In genomic region chr19:29482148-29482547, GRCm38 (mm10) we compare ENCODE assay signal across 27 mouse cellular contexts. TPM values are rescaled to one million over a fixed set of nuclear protein-coding genes. Genes with fewer than 3 reads are reported as not detected.
A peak's percentile ranks its signal among the peaks of the same experiment; 100 is the strongest.
DNase-seq lines count a peak whose midpoint lies in the region; ATAC-seq and TF ChIP-seq lines count a peak whose summit lies in the region.
"Had no signal": no experiment of that assay in that cellular context is flagged by ENCODE, and none has a peak within 500 bp of the region (broad histone marks: within the 10 kb centered on the region; RNA-seq: fewer than 3 reads in every experiment).

No protein-coding gene starts in this region.

- H3K4me2 ChIP-seq in liver, embryonic 11.5 days = no peak overlapping the region
- no peak overlapping the region for H3K4me2 ChIP-seq in liver, postnatal 0 days (ENCODE audit: low read depth, low read length)
- H3K4me2 ChIP-seq in midbrain, embryonic 14.5 days (ENCODE audit: low read length) = no peak overlapping the region
- H3K4me2 ChIP-seq in midbrain, embryonic 16.5 days (ENCODE audit: low read length) = no peak overlapping the region
- H3K4me2 ChIP-seq: forebrain, embryonic 12.5 days; heart, embryonic 15.5 days; hindbrain, embryonic 15.5 days; lung, embryonic 15.5 days; neural tube, embryonic 15.5 days; stomach, embryonic 15.5 days had no signal

- ATAC-seq in liver, embryonic 11.5 days (replicated peaks; ENCODE audit: low FRiP score) = peak; percentile 36; the same call in 1 of the 2 replicates
- no peak for ATAC-seq in liver, postnatal 0 days
- no peak for ATAC-seq in midbrain, embryonic 14.5 days (ENCODE audit: low FRiP score, low TSS enrichment)
- no peak for ATAC-seq in midbrain, embryonic 16.5 days
- no peak for ATAC-seq in CD4-positive, CD25-positive, alpha-beta regulatory T cell, adult 4 months

- no peak for TF ChIP-seq CTCF in gastrocnemius, adult 2 months (IDR thresholded peaks at IDR 0.05)
- no peak for TF ChIP-seq CTCF in liver, postnatal 0 days (IDR thresholded peaks at IDR 0.05; ENCODE audit: low read depth)

- no peak overlapping the region for H3K9ac ChIP-seq in liver, embryonic 11.5 days (ENCODE audit: low read depth, low read length)
- H3K9ac ChIP-seq in liver, postnatal 0 days (replicated peaks) = no peak overlapping the region
- H3K9ac ChIP-seq in midbrain, embryonic 14.5 days (replicated peaks; ENCODE audit: low read length) = no peak overlapping the region
- no peak overlapping the region for H3K9ac ChIP-seq in midbrain, embryonic 16.5 days (ENCODE audit: low read depth, low read length)
- H3K9ac ChIP-seq: forebrain, embryonic 12.5 days; heart, embryonic 15.5 days; hindbrain, embryonic 15.5 days; lung, embryonic 15.5 days; neural tube, embryonic 15.5 days; stomach, embryonic 15.5 days had no signal

- 74% methylated on average over 5 of the region's 5 CpGs for WGBS in liver, embryonic 11.5 days
- 60% methylated on average over 5 of the region's 5 CpGs for WGBS in liver, postnatal 0 days (ENCODE audit: insufficient replicate concordance)
- WGBS in midbrain, embryonic 14.5 days = 67% methylated on average over 5 of the region's 5 CpGs
- WGBS in midbrain, embryonic 16.5 days = 67% methylated on average over 5 of the region's 5 CpGs

- H3K4me1 ChIP-seq in liver, embryonic 11.5 days (replicated peaks; ENCODE audit: control insufficient read depth, insufficient read depth, low read length) = peaks cover 5% of the 10 kb centered on the region
- H3K4me1 ChIP-seq in liver, postnatal 0 days (ENCODE audit: insufficient read depth) = peaks cover 10% of the 10 kb centered on the region
- peaks cover 3% of the 10 kb centered on the region; the same call in 1 of the 2 replicates for H3K4me1 ChIP-seq in midbrain, embryonic 14.5 days (ENCODE audit: control insufficient read depth, insufficient read depth, low read length)
- H3K4me1 ChIP-seq in midbrain, embryonic 16.5 days (ENCODE audit: control insufficient read depth, insufficient read depth, low read length) = no peaks in the 10 kb centered on the region
- H3K4me1 ChIP-seq: heart, embryonic 15.5 days; hindbrain, embryonic 15.5 days; lung, embryonic 15.5 days; neural tube, embryonic 15.5 days; stomach, embryonic 15.5 days had no signal

- DNase-seq in gastrocnemius, adult 2 months = no peak
- DNase-seq in gastrocnemius, postnatal 10 days = no peak
- DNase-seq in liver, embryonic 11.5 days (ENCODE audit: low spot score) = no peak
- no peak for DNase-seq in liver, postnatal 0 days
- DNase-seq in midbrain, embryonic 14.5 days = no peak
- no peak for DNase-seq in left cerebral cortex, adult 9 months (ENCODE audit: low spot score in 2 of 2)
- DNase-seq: adrenal gland, adult 2 months; adrenal gland, postnatal 36 days; cerebellum, adult 2 months; cerebellum, postnatal 14 days; gastrocnemius, postnatal 25 days; heart, adult 11 months; kidney, adult 9 months; kidney, postnatal 10 days; layer of hippocampus, postnatal 36 days; lung, postnatal 36 days; right cerebral cortex, postnatal 25 days had no signal

- intact Hi-C loops in gastrocnemius, adult 2 months (cut with DNase I) = no loop called here

- TF ChIP-seq EP300 in liver, postnatal 0 days (IDR thresholded peaks at IDR 0.05; ENCODE audit: low read depth) = no peak

- H3K27ac ChIP-seq in gastrocnemius, adult 2 months = peak overlapping the region; percentile 51; the same call in 1 of the 2 replicates
- H3K27ac ChIP-seq in liver, embryonic 11.5 days (ENCODE audit: low read depth, low read length) = no peak overlapping the region
- H3K27ac ChIP-seq in liver, postnatal 0 days (ENCODE audit: low read depth) = no peak overlapping the region
- 0 out of 2 replicates have a peak overlapping the region, but pooled peaks have one; percentile 32 for H3K27ac ChIP-seq in midbrain, embryonic 14.5 days (replicated peaks; ENCODE audit: low read depth, low read length)
- H3K27ac ChIP-seq in midbrain, embryonic 16.5 days (ENCODE audit: low read length) = no peak overlapping the region
- H3K27ac ChIP-seq: forebrain, embryonic 12.5 days; heart, embryonic 10.5 days; heart, embryonic 15.5 days; hindbrain, embryonic 15.5 days; lung, embryonic 15.5 days; neural tube, embryonic 15.5 days; stomach, embryonic 15.5 days had no signal

- no peaks in the 10 kb centered on the region for H3K9me3 ChIP-seq in liver, embryonic 11.5 days (ENCODE audit: control insufficient read depth, low read length)
- no peaks in the 10 kb centered on the region for H3K9me3 ChIP-seq in liver, postnatal 0 days (ENCODE audit: low read length)
- no peaks in the 10 kb centered on the region for H3K9me3 ChIP-seq in midbrain, embryonic 14.5 days (ENCODE audit: control insufficient read depth, low read length)
- no peaks in the 10 kb centered on the region for H3K9me3 ChIP-seq in midbrain, embryonic 16.5 days (replicated peaks; ENCODE audit: control insufficient read depth, low read length, poor library complexity, severe bottlenecking)
- H3K9me3 ChIP-seq: forebrain, embryonic 12.5 days; heart, embryonic 10.5 days; heart, embryonic 15.5 days; hindbrain, embryonic 15.5 days; lung, embryonic 15.5 days; neural tube, embryonic 15.5 days; stomach, embryonic 15.5 days had no signal

- no peaks in the 10 kb centered on the region for H3K27me3 ChIP-seq in liver, embryonic 11.5 days (replicated peaks; ENCODE audit: control insufficient read depth, insufficient read depth, low read length)
- H3K27me3 ChIP-seq in liver, postnatal 0 days (ENCODE audit: insufficient read depth, low read length) = no peaks in the 10 kb centered on the region
- no peaks in the 10 kb centered on the region for H3K27me3 ChIP-seq in midbrain, embryonic 14.5 days (ENCODE audit: control insufficient read depth, insufficient read depth, low read length)
- H3K27me3 ChIP-seq in midbrain, embryonic 16.5 days (ENCODE audit: control insufficient read depth, insufficient read depth, low read depth, low read length) = no peaks in the 10 kb centered on the region
- H3K27me3 ChIP-seq: forebrain, embryonic 12.5 days; heart, embryonic 15.5 days; hindbrain, embryonic 15.5 days; lung, embryonic 15.5 days; neural tube, embryonic 15.5 days; stomach, embryonic 15.5 days had no signal

- H3K4me3 ChIP-seq in gastrocnemius, adult 2 months = no peak overlapping the region
- H3K4me3 ChIP-seq in liver, embryonic 11.5 days (ENCODE audit: low read depth, low read length) = no peak overlapping the region
- H3K4me3 ChIP-seq in liver, postnatal 0 days (ENCODE audit: low read depth, low read length) = no peak overlapping the region
- no peak overlapping the region for H3K4me3 ChIP-seq in midbrain, embryonic 14.5 days (replicated peaks; ENCODE audit: low read depth, low read length)
- H3K4me3 ChIP-seq in midbrain, embryonic 16.5 days (ENCODE audit: low read depth, low read length) = no peak overlapping the region
- H3K4me3 ChIP-seq: erythroblast, embryonic 14.5 days; forebrain, embryonic 12.5 days; heart, embryonic 10.5 days; heart, embryonic 15.5 days; hindbrain, embryonic 15.5 days; lung, embryonic 15.5 days; neural tube, embryonic 15.5 days; stomach, embryonic 15.5 days had no signal

- H3K36me3 ChIP-seq in liver, embryonic 11.5 days (ENCODE audit: control insufficient read depth, insufficient read depth, low read length) = no peaks in the 10 kb centered on the region
- H3K36me3 ChIP-seq in liver, postnatal 0 days (replicated peaks; ENCODE audit: insufficient read depth, low read length) = no peaks in the 10 kb centered on the region
- no peaks in the 10 kb centered on the region for H3K36me3 ChIP-seq in midbrain, embryonic 14.5 days (ENCODE audit: control insufficient read depth, insufficient read depth, low read length)
- no peaks in the 10 kb centered on the region for H3K36me3 ChIP-seq in midbrain, embryonic 16.5 days (ENCODE audit: control insufficient read depth, insufficient read depth, low read length)
- H3K36me3 ChIP-seq: forebrain, embryonic 12.5 days; heart, embryonic 10.5 days; heart, embryonic 15.5 days; hindbrain, embryonic 15.5 days; lung, embryonic 15.5 days; neural tube, embryonic 15.5 days; stomach, embryonic 15.5 days had no signal

RNA-seq across cellular contexts. Expression of gene Ric1, which starts 39.9 kb away (rescaled TPM):
- 10 to 100 TPM; 24.4 to 27.3 TPM for total RNA-seq in gastrocnemius, adult 2 months (2021)
- 10 to 100 TPM; 28.8 to 36.9 TPM for total RNA-seq in gastrocnemius, postnatal 10 days (2021)
- polyA plus RNA-seq in liver, embryonic 11.5 days (2014; fragmentation: Nextera tagmentation; extraction: Ambion mirVana) = 7.6 and 8.0 TPM in 2 replicates
- 7.8 and 7.9 TPM in 2 replicates for polyA plus RNA-seq in liver, postnatal 0 days (2015; fragmentation: Nextera tagmentation; extraction: Ambion mirVana)
- polyA plus RNA-seq in midbrain, embryonic 14.5 days (2014; fragmentation: Nextera tagmentation; extraction: Ambion mirVana) = 17.7 and 18.6 TPM in 2 replicates
- 12.4 and 12.6 TPM in 2 replicates for polyA plus RNA-seq in midbrain, embryonic 16.5 days (2015; fragmentation: Nextera tagmentation; extraction: Ambion mirVana)
- polyA plus RNA-seq in CD4-positive, CD25-positive, alpha-beta regulatory T cell, adult 4 months (2017; shearing (Covaris generic)) = 10 to 100 TPM in 1 of 2 experiments, 1 to 10 TPM in 1; 6.3 to 12.6 TPM

Comparison
In these comparisons a context has a peak if more than half of its experiments do, and no peak if none do; other contexts are left out.
1. H3K27ac ChIP-seq: peak in gastrocnemius, adult 2 months (single experiment) and midbrain, embryonic 14.5 days (single experiment); none in liver, embryonic 11.5 days (single experiment), liver, postnatal 0 days (single experiment) and midbrain, embryonic 16.5 days (single experiment).